Mouse (Mus musculus): ENCODE measurements around the gene Mboat1. TPM values are rescaled to one million over a fixed set of nuclear protein-coding genes. Genes with fewer than 3 reads are reported as not detected.
A peak's percentile ranks its signal among the peaks of the same experiment; 100 is the strongest.

Gene Mboat1
- polyA plus RNA-seq, 2 experiments, result 5.7 to 13.3 TPM

DNA sequence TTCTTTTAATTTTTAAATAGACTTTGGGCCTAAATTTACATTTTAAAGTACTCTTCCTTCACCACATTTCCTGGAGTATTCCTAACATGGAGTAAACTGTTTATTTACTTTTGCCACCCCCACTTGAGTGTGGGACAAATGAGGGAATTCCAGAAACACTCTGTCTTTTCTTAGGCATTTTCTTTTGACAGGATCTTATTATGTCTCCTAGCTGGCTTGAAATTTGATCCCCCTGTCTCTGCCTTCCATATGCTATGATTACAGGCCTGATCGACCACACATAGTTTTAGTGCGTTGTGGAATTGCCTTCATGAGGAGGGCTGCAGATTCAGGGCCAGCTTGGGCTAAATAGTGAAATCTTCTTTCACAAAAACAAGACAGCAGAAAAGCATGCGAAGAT is 85.0 kb downstream of the Mboat1 start:
- H3K4me2 ChIP-seq (replicated peaks; ENCODE audit: low read depth, low read length, severe bottlenecking), result no peak overlapping the region
- no peaks in the 10 kb centered on the region for H3K9me3 ChIP-seq (ENCODE audit: control insufficient read depth, low read length)
- TF ChIP-seq POLR2A (IDR thresholded peaks at IDR 0.05; ENCODE audit: borderline replicate concordance, extremely low read depth, insufficient read depth, insufficient read length), result no peak
- no peaks in the 10 kb centered on the region for H3K27me3 ChIP-seq (ENCODE audit: control insufficient read depth, insufficient read depth, low read length)
- ATAC-seq (ENCODE audit: low FRiP score, low read depth) (0 out of 2 replicates have a peak, but pooled peaks have one; percentile 12), DNase-seq (ENCODE audit: low spot score) (peak; percentile 52)
- H3K4me1 ChIP-seq (ENCODE audit: control insufficient read depth, insufficient read depth, low read length), result peaks cover 3% of the 10 kb centered on the region; the same call in 1 of the 2 replicates
- H3K27ac ChIP-seq (replicated peaks; ENCODE audit: low read depth, low read length), result no peak overlapping the region
- H3K4me3 ChIP-seq (replicated peaks; ENCODE audit: low read length), result no peak overlapping the region
- no peaks in the 10 kb centered on the region; the same call in 1 of the 2 replicates for H3K36me3 ChIP-seq (ENCODE audit: control insufficient read depth, insufficient read depth, low read length)
- 24% methylated on average over 3 of the region's 3 CpGs for WGBS
- no peak overlapping the region for H3K9ac ChIP-seq (ENCODE audit: low read depth, low read length, severe bottlenecking)

DNA sequence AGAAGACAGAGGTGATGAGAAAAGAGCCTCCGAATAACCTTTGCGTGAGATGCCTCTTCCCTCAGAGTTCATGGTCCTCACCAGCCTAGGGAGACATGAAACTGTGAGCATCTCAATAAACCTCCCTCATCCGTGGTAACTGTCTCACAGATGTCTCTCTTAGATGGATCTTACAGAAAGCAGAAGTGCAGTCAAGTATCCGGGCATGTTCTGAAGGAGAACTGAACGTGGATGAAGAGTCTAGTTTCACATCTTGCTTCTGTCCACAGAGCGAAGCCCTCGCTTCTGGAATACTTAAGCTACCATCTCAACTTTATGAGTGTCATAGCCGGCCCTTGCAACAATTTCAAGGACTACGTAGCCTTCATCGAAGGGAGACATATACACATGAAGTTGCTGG is 87.8 kb downstream of the Mboat1 start:
- Histone ChIP-seq H3K9ac (ENCODE audit: low read depth, low read length, severe bottlenecking) (no peak overlapping the region), H3K36me3 (ENCODE audit: control insufficient read depth, insufficient read depth, low read length) (no peaks in the 10 kb centered on the region; the same call in 1 of the 2 replicates), H3K9me3 (ENCODE audit: control insufficient read depth, low read length) (no peaks in the 10 kb centered on the region), H3K27ac (replicated peaks; ENCODE audit: low read depth, low read length) (no peak overlapping the region), H3K4me2 (replicated peaks; ENCODE audit: low read depth, low read length, severe bottlenecking) (no peak overlapping the region), H3K4me3 (replicated peaks; ENCODE audit: low read length) (no peak overlapping the region), H3K4me1 (ENCODE audit: control insufficient read depth, insufficient read depth, low read length) (peaks cover 9% of the 10 kb centered on the region), H3K27me3 (ENCODE audit: control insufficient read depth, insufficient read depth, low read length) (no peaks in the 10 kb centered on the region)
- ATAC-seq (ENCODE audit: low FRiP score, low read depth), result no peak
- WGBS, result 95% methylated on average over 10 of the region's 10 CpGs
- no peak for DNase-seq (ENCODE audit: low spot score)
- no peak for TF ChIP-seq POLR2A (IDR thresholded peaks at IDR 0.05; ENCODE audit: borderline replicate concordance, extremely low read depth, insufficient read depth, insufficient read length)

DNA sequence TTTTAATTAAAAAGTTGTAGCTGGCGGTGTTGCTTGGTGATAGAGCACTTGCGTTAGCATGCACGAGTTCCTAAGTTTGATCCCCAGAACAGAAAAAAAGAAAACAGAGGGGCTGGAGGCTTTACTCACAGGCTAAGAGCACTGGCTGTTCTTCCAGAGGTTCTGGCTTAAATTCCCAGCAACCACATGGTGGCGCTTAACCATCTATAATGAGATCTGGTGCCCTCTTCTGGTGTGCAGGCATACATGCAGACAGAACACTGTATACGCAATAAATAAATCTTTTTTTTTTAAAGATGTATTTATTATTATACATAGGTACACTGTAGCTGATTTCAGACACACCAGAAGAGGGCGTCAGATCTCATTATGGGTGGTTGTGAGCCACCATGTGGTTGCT is 88.4 kb downstream of the Mboat1 start:
- peaks cover 9% of the 10 kb centered on the region for H3K4me1 ChIP-seq (ENCODE audit: control insufficient read depth, insufficient read depth, low read length)
- no peak for ATAC-seq (ENCODE audit: low FRiP score, low read depth)
- 88% methylated on average over 6 of the region's 6 CpGs for WGBS
- no peak for TF ChIP-seq POLR2A (IDR thresholded peaks at IDR 0.05; ENCODE audit: borderline replicate concordance, extremely low read depth, insufficient read depth, insufficient read length)
- H3K9ac ChIP-seq (ENCODE audit: low read depth, low read length, severe bottlenecking), result no peak overlapping the region
- H3K9me3 ChIP-seq (ENCODE audit: control insufficient read depth, low read length), result no peaks in the 10 kb centered on the region
- no peaks in the 10 kb centered on the region for H3K27me3 ChIP-seq (ENCODE audit: control insufficient read depth, insufficient read depth, low read length)
- H3K4me2 ChIP-seq (replicated peaks; ENCODE audit: low read depth, low read length, severe bottlenecking), result no peak overlapping the region
- no peaks in the 10 kb centered on the region; the same call in 1 of the 2 replicates for H3K36me3 ChIP-seq (ENCODE audit: control insufficient read depth, insufficient read depth, low read length)
- H3K4me3 ChIP-seq (replicated peaks; ENCODE audit: low read length), result no peak overlapping the region
- no peak overlapping the region for H3K27ac ChIP-seq (replicated peaks; ENCODE audit: low read depth, low read length)
- DNase-seq (ENCODE audit: low spot score), result no peak

DNA sequence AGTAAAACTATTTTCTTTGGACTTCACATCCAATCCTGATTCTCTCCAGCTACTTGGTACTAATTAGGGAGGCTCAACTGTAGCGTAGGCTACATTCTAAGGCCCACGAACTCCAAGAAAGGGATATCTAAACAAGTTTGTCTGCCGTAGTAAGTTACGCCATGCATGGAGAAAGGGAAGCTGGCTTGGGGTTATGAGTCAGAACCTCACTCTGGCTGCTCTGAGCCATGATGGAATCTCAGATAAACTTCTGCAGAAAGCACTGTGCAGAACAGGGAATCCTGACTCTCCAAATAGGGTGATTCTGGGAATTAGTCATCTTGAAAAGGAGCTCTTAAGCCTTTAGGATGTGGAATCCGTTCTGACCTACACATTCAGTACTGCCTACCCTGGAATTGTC is 92.5 kb downstream of the Mboat1 start:
- H3K4me1 ChIP-seq (ENCODE audit: control insufficient read depth, insufficient read depth, low read length), result peaks cover 6% of the 10 kb centered on the region; the same call in 1 of the 2 replicates
- ATAC-seq (ENCODE audit: low FRiP score, low read depth), result no peak
- no peak overlapping the region for H3K4me3 ChIP-seq (replicated peaks; ENCODE audit: low read length)
- H3K27ac ChIP-seq (replicated peaks; ENCODE audit: low read depth, low read length), result no peak overlapping the region
- no peaks in the 10 kb centered on the region for H3K9me3 ChIP-seq (ENCODE audit: control insufficient read depth, low read length)
- H3K9ac ChIP-seq (ENCODE audit: low read depth, low read length, severe bottlenecking), result no peak overlapping the region
- WGBS, result 63% methylated on average over 5 of the region's 5 CpGs
- H3K4me2 ChIP-seq (replicated peaks; ENCODE audit: low read depth, low read length, severe bottlenecking), result no peak overlapping the region
- no peak for DNase-seq (ENCODE audit: low spot score)
- no peak for TF ChIP-seq POLR2A (IDR thresholded peaks at IDR 0.05; ENCODE audit: borderline replicate concordance, extremely low read depth, insufficient read depth, insufficient read length)
- no peaks in the 10 kb centered on the region for H3K27me3 ChIP-seq (ENCODE audit: control insufficient read depth, insufficient read depth, low read length)
- no peaks in the 10 kb centered on the region; the same call in 1 of the 2 replicates for H3K36me3 ChIP-seq (ENCODE audit: control insufficient read depth, insufficient read depth, low read length)

DNA sequence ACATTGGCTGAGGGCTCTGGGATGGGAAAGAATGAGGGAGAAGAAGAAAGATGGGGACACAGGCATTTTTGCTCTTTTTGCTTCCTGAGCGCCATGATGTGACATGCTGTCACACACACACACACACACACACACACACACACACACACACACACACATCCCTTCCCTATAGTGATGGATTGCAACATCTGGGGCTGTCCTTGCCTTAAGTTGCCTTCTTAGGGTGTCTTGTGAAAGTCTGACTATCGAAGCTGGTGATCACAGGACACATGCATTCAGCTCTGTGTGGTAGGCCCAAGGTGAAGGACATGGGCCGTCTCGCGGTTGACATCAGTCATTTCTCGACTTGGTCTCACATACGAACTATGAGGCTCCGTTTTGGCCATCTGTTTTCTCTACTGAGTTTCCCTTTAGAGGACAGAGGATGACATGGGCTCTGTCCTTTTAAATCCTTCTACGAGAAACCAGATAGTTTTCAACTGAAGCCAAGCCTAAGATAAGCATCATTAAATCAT is 93.4 kb downstream of the Mboat1 start:
- peaks cover 6% of the 10 kb centered on the region; the same call in 1 of the 2 replicates for H3K4me1 ChIP-seq (ENCODE audit: control insufficient read depth, insufficient read depth, low read length)
- no peak overlapping the region for H3K27ac ChIP-seq (replicated peaks; ENCODE audit: low read depth, low read length)
- H3K4me2 ChIP-seq (replicated peaks; ENCODE audit: low read depth, low read length, severe bottlenecking), result no peak overlapping the region
- no peak overlapping the region for H3K9ac ChIP-seq (ENCODE audit: low read depth, low read length, severe bottlenecking)
- H3K27me3 ChIP-seq (ENCODE audit: control insufficient read depth, insufficient read depth, low read length), result no peaks in the 10 kb centered on the region
- no peak for TF ChIP-seq POLR2A (IDR thresholded peaks at IDR 0.05; ENCODE audit: borderline replicate concordance, extremely low read depth, insufficient read depth, insufficient read length)
- 90% methylated on average over 9 of the region's 9 CpGs for WGBS
- ATAC-seq (ENCODE audit: low FRiP score, low read depth) (no peak), DNase-seq (ENCODE audit: low spot score) (no peak)
- H3K4me3 ChIP-seq (replicated peaks; ENCODE audit: low read length), result no peak overlapping the region
- H3K36me3 ChIP-seq (ENCODE audit: control insufficient read depth, insufficient read depth, low read length), result no peaks in the 10 kb centered on the region; the same call in 1 of the 2 replicates
- H3K9me3 ChIP-seq (ENCODE audit: control insufficient read depth, low read length), result no peaks in the 10 kb centered on the region

Data from limb, embryonic 14.5 days (tissue).